In genomic region chr17:21733049-21733448, GRCm38 (mm10) we compare ENCODE assay signal across 8 mouse cellular contexts. TPM values are rescaled to one million over a fixed set of nuclear protein-coding genes. Genes with fewer than 3 reads are reported as not detected.
DNase-seq lines count a peak whose midpoint lies in the region; ATAC-seq and TF ChIP-seq lines count a peak whose summit lies in the region.

No protein-coding gene starts in this region.

- no peaks in the 10 kb centered on the region for H3K9me3 ChIP-seq in heart, embryonic 12.5 days (replicated peaks)
- no peaks in the 10 kb centered on the region for H3K9me3 ChIP-seq in hindbrain, embryonic 14.5 days (ENCODE audit: control insufficient read depth, low read length)
- H3K9me3 ChIP-seq in midbrain, embryonic 12.5 days = no peaks in the 10 kb centered on the region

- H3K4me2 ChIP-seq in heart, embryonic 12.5 days = peak overlapping the region; percentile 67
- H3K4me2 ChIP-seq in hindbrain, embryonic 14.5 days (replicated peaks) = peak overlapping the region; percentile 54
- peak overlapping the region; percentile 53 for H3K4me2 ChIP-seq in midbrain, embryonic 12.5 days (replicated peaks)

- no peak for TF ChIP-seq CTCF in bone marrow macrophage, adult 2 months (IDR thresholded peaks at IDR 0.05; ENCODE audit: low read depth, low read length)
- TF ChIP-seq CTCF in thymus, adult 2 months (IDR thresholded peaks at IDR 0.05; ENCODE audit: borderline replicate concordance, control insufficient read depth, extremely low read depth, insufficient read depth, low read length, poor library complexity) = no peak

- no peaks in the 10 kb centered on the region for H3K27me3 ChIP-seq in heart, embryonic 12.5 days (replicated peaks)
- no peaks in the 10 kb centered on the region for H3K27me3 ChIP-seq in hindbrain, embryonic 14.5 days (ENCODE audit: control insufficient read depth, insufficient read depth, low read length)
- no peaks in the 10 kb centered on the region for H3K27me3 ChIP-seq in midbrain, embryonic 12.5 days
- H3K27me3 ChIP-seq in thymus, adult 2 months (ENCODE audit: control insufficient read depth, insufficient read depth, low read length) = no peaks in the 10 kb centered on the region

- peaks cover 5% of the 10 kb centered on the region; the same call in 1 of the 2 replicates for H3K36me3 ChIP-seq in heart, embryonic 12.5 days
- H3K36me3 ChIP-seq in hindbrain, embryonic 14.5 days (replicated peaks; ENCODE audit: control insufficient read depth, insufficient read depth) = peaks cover 11% of the 10 kb centered on the region; the same call in 1 of the 2 replicates
- H3K36me3 ChIP-seq in midbrain, embryonic 12.5 days = 0 out of 2 replicates have a peak, but pooled peaks cover 10% of the 10 kb centered on the region
- no peaks in the 10 kb centered on the region for H3K36me3 ChIP-seq in thymus, adult 2 months (ENCODE audit: control insufficient read depth, insufficient read depth, low read length)

- no peak for TF ChIP-seq POLR2A in bone marrow macrophage, adult 2 months (IDR thresholded peaks at IDR 0.05; ENCODE audit: borderline replicate concordance, low read depth, low read length)
- no peak for TF ChIP-seq POLR2A in thymus, adult 2 months (IDR thresholded peaks at IDR 0.05; ENCODE audit: control insufficient read depth, extremely low read depth, insufficient read depth, low read length, poor library complexity)

- H3K4me3 ChIP-seq in heart, embryonic 12.5 days = peak overlapping the region; percentile 61
- H3K4me3 ChIP-seq in bone marrow macrophage, adult 2 months (ENCODE audit: insufficient read depth, low read length) = peak overlapping the region; percentile 69
- H3K4me3 ChIP-seq in hindbrain, embryonic 14.5 days (replicated peaks; ENCODE audit: low read length) = peak overlapping the region; percentile 67
- H3K4me3 ChIP-seq in midbrain, embryonic 12.5 days = peak overlapping the region; percentile 71
- no peak overlapping the region for H3K4me3 ChIP-seq in thymus, adult 2 months (ENCODE audit: control insufficient read depth, insufficient read depth, low read length)

- peaks cover 9% of the 10 kb centered on the region for H3K4me1 ChIP-seq in heart, embryonic 12.5 days (replicated peaks)
- peaks cover 5% of the 10 kb centered on the region; the same call in 1 of the 2 replicates for H3K4me1 ChIP-seq in bone marrow macrophage, adult 2 months (ENCODE audit: control insufficient read depth, insufficient read depth, low read length)
- peaks cover 15% of the 10 kb centered on the region for H3K4me1 ChIP-seq in hindbrain, embryonic 14.5 days (replicated peaks; ENCODE audit: control insufficient read depth, insufficient read depth, low read length)
- peaks cover 7% of the 10 kb centered on the region for H3K4me1 ChIP-seq in midbrain, embryonic 12.5 days
- H3K4me1 ChIP-seq in thymus, adult 2 months (replicated peaks; ENCODE audit: control insufficient read depth, insufficient read depth, low read length) = 0 out of 2 replicates have a peak, but pooled peaks cover 2% of the 10 kb centered on the region

- no peak for ATAC-seq in heart, embryonic 12.5 days (ENCODE audit: insufficient number of reproducible peaks, low FRiP score)
- ATAC-seq in hindbrain, embryonic 14.5 days (ENCODE audit: low FRiP score) = peak; percentile 29; the same call in 1 of the 2 replicates
- no peak for ATAC-seq in midbrain, embryonic 12.5 days (ENCODE audit: low FRiP score, low read depth)
- ATAC-seq in monocyte, adult 5-6 weeks (replicated peaks; ENCODE audit: insufficient number of reproducible peaks, low FRiP score, low TSS enrichment, poor library complexity, severe bottlenecking) = no peak

- H3K9ac ChIP-seq in heart, embryonic 12.5 days = no peak overlapping the region; the same call in 1 of the 2 replicates
- peak overlapping the region; percentile 84 for H3K9ac ChIP-seq in hindbrain, embryonic 14.5 days
- peak overlapping the region; percentile 74; the same call in 1 of the 2 replicates for H3K9ac ChIP-seq in midbrain, embryonic 12.5 days (replicated peaks)

- WGBS in heart, embryonic 12.5 days = 86% methylated on average over 4 of the region's 4 CpGs
- WGBS in hindbrain, embryonic 14.5 days = 80% methylated on average over 4 of the region's 4 CpGs
- 85% methylated on average over 4 of the region's 4 CpGs for WGBS in midbrain, embryonic 12.5 days
- 71% methylated on average over 4 of the region's 4 CpGs for WGBS in thymus, adult 2 months

- no peak for DNase-seq in heart, postnatal 14 days
- no peak for DNase-seq in hindbrain, embryonic 14.5 days (ENCODE audit: low spot score)
- no peak for DNase-seq in spleen, postnatal 14 days (ENCODE audit: low spot score in 2 of 2)
- no peak for DNase-seq in thymus, adult 2 months

- intact Hi-C loops in heart, postnatal 14 days (cut with DNase I) = no loop called here

- H3K27ac ChIP-seq in heart, embryonic 12.5 days (ENCODE audit: poor library complexity, severe bottlenecking) = 0 out of 2 replicates have a peak overlapping the region, but pooled peaks have one; percentile 26
- H3K27ac ChIP-seq in bone marrow macrophage, adult 2 months (ENCODE audit: insufficient read depth, low read depth, low read length) = no peak overlapping the region
- H3K27ac ChIP-seq in hindbrain, embryonic 14.5 days = peak overlapping the region; percentile 79
- H3K27ac ChIP-seq in midbrain, embryonic 12.5 days (replicated peaks) = peak overlapping the region; percentile 86
- H3K27ac ChIP-seq in thymus, adult 2 months (ENCODE audit: control insufficient read depth, insufficient read depth, low read length) = no peak overlapping the region

RNA-seq across cellular contexts. Expression of gene Zfp229, which starts 2.5 kb away (rescaled TPM):
- polyA plus RNA-seq in heart, embryonic 12.5 days (2016; fragmentation: Nextera tagmentation; extraction: Ambion mirVana) = 4.4 and 6.2 TPM in 2 replicates
- total RNA-seq in heart, postnatal 14 days (2021) = 1 to 10 TPM; 7.4 to 7.5 TPM
- 4.0 and 5.0 TPM in 2 replicates for polyA plus RNA-seq in bone marrow macrophage, adult 2 months (2012; ENCODE audit: insufficient read depth, insufficient read length, missing spikeins)
- 7.9 and 11.6 TPM in 2 replicates for polyA plus RNA-seq in hindbrain, embryonic 14.5 days (2014; fragmentation: Nextera tagmentation; extraction: Ambion mirVana)
- 10.2 and 12.8 TPM in 2 replicates for polyA plus RNA-seq in midbrain, embryonic 12.5 days (2016; fragmentation: Nextera tagmentation; extraction: Ambion mirVana)
- total RNA-seq in monocyte, adult 5-6 weeks (2017) = 0.96 to 5.0 TPM (median 1.8 TPM) in 3 replicates
- 1.2 and 1.4 TPM in 2 replicates for polyA plus RNA-seq in thymus, adult 2 months (2012; rRNA removed)

RNA-seq across cellular contexts. Expression of gene Zfp760, which starts 25.5 kb away (rescaled TPM):
- 8.1 and 8.7 TPM in 2 replicates for polyA plus RNA-seq in heart, embryonic 12.5 days (2016; fragmentation: Nextera tagmentation; extraction: Ambion mirVana)
- 1 to 10 TPM; 2.6 to 2.9 TPM for total RNA-seq in heart, postnatal 14 days (2021)
- polyA plus RNA-seq in bone marrow macrophage, adult 2 months (2012; ENCODE audit: insufficient read depth, insufficient read length, missing spikeins) = 7.1 and 7.7 TPM in 2 replicates
- polyA plus RNA-seq in hindbrain, embryonic 14.5 days (2014; fragmentation: Nextera tagmentation; extraction: Ambion mirVana) = 13.4 and 13.8 TPM in 2 replicates
- polyA plus RNA-seq in midbrain, embryonic 12.5 days (2016; fragmentation: Nextera tagmentation; extraction: Ambion mirVana) = 22.7 and 24.5 TPM in 2 replicates
- 1.8 to 8.8 TPM (median 5.2 TPM) in 3 replicates for total RNA-seq in monocyte, adult 5-6 weeks (2017)
- 0.61 and 0.78 TPM in 2 replicates for polyA plus RNA-seq in thymus, adult 2 months (2012; rRNA removed)

RNA-seq across cellular contexts. Expression of gene Gm10226, which starts 41.4 kb away (rescaled TPM):
- 3.1 and 4.6 TPM in 2 replicates for polyA plus RNA-seq in heart, embryonic 12.5 days (2016; fragmentation: Nextera tagmentation; extraction: Ambion mirVana)
- 1 to 10 TPM; 1.3 to 1.6 TPM for total RNA-seq in heart, postnatal 14 days (2021)
- 8.6 and 13.6 TPM in 2 replicates for polyA plus RNA-seq in bone marrow macrophage, adult 2 months (2012; ENCODE audit: insufficient read depth, insufficient read length, missing spikeins)
- 23.8 and 24.2 TPM in 2 replicates for polyA plus RNA-seq in hindbrain, embryonic 14.5 days (2014; fragmentation: Nextera tagmentation; extraction: Ambion mirVana)
- polyA plus RNA-seq in midbrain, embryonic 12.5 days (2016; fragmentation: Nextera tagmentation; extraction: Ambion mirVana) = 14.9 and 15.4 TPM in 2 replicates
- total RNA-seq in monocyte, adult 5-6 weeks (2017) = 23.5 to 31.1 TPM in 2 of 3 replicates, not detected in the other
- polyA plus RNA-seq in thymus, adult 2 months (2012; rRNA removed) = not detected in 2 replicates

Comparison
In these comparisons a context has a peak if more than half of its experiments do, and no peak if none do; other contexts are left out.
1. H3K27ac ChIP-seq: peak in heart, embryonic 12.5 days (single experiment), hindbrain, embryonic 14.5 days (single experiment) and midbrain, embryonic 12.5 days (single experiment); none in bone marrow macrophage, adult 2 months (single experiment) and thymus, adult 2 months (single experiment).
2. Peak in every context shown above with its lines, with median percentiles within 50 percentile points of each other: H3K4me2 ChIP-seq.